Mouse (Mus musculus) stomach, embryonic 15.5 days (tissue): ENCODE results near the gene Znhit2. TPM values are rescaled to one million over a fixed set of nuclear protein-coding genes. Genes with fewer than 3 reads are reported as not detected.

ENCODE experiments used
- ATAC-seq: fragments of 200-750 bp; cut with Nextera tagmentation; 2 replicates; pipeline ENCODE4 v1.8.0; 2017; ENCODE audit warnings: low read depth, moderate number of reproducible peaks, moderate TSS enrichment; ENCODE audit not compliant: insufficient read depth, low FRiP score
- H3K27ac ChIP-seq: fragments of 300-500 bp; sonication (generic); 2 replicates; pipeline ENCODE4 v1.5.1; 2015; ENCODE audit warnings: mild to moderate bottlenecking, inconsistent platforms
- H3K27me3 ChIP-seq: fragments of 300-500 bp; sonication (generic); replicated peaks from 2 replicates; pipeline ENCODE4 v1.6.1; 2015; ENCODE audit warnings: inconsistent platforms
- H3K36me3 ChIP-seq: fragments of 300-500 bp; sonication (generic); 2 replicates; pipeline ENCODE4 v1.6.1; 2015; ENCODE audit warnings: inconsistent platforms
- H3K4me1 ChIP-seq: fragments of 300-500 bp; sonication (generic); 2 replicates; pipeline ENCODE4 v1.6.1; 2015; ENCODE audit warnings: inconsistent platforms
- H3K4me2 ChIP-seq: fragments of 300-500 bp; sonication (generic); 2 replicates; pipeline ENCODE4 v1.6.1; 2015; ENCODE audit warnings: mild to moderate bottlenecking, inconsistent platforms
- H3K4me3 ChIP-seq: fragments of 300-500 bp; sonication (generic); replicated peaks from 2 replicates; pipeline ENCODE4 v1.5.1; 2015; ENCODE audit warnings: inconsistent platforms
- H3K9ac ChIP-seq: fragments of 300-500 bp; sonication (generic); 2 replicates; pipeline ENCODE4 v1.6.1; 2015; ENCODE audit warnings: inconsistent platforms
- H3K9me3 ChIP-seq: fragments of 300-500 bp; sonication (generic); 2 replicates; pipeline ENCODE4 v1.6.1; 2016; ENCODE audit warnings: inconsistent platforms
- WGBS: fragments of 180-500 bp; shearing (Covaris S2); methylation state at CpG from one replicate; pipeline ENCODE4 v1.1.7; 2015; 5-methylcytosine and 5-hydroxymethylcytosine counted together
- microRNA-seq: library from miRNA; unstranded; fragments of <30 nt; microRNA quantifications from one replicate; pipeline ENCODE4, GENCODE M21; 2016
- polyA plus RNA-seq: library from polyadenylated mRNA; unstranded; fragments of >200 nt; fragmentation: Nextera tagmentation; extraction: Ambion mirVana; gene quantifications from 2 replicates; pipeline ENCODE4 v1.2.1, GENCODE M21; 2015

Znhit2 gene
- polyA plus RNA-seq, 1 experiment from 2014 or later, result 36.6 TPM

GRCm38 (mm10) chr19:6084478-6085248 is 23.7 kb downstream of the Znhit2 start, which contains the start of the genes Zfpl1 and Cdca5:
TSS of gene Zfpl1 (minus strand) at chr19:6084956.
TSS of gene Cdca5 (plus strand) at chr19:6084983.
- Histone ChIP-seq H3K4me3 (peak within 1 kb of the TSS; percentile 72), H3K36me3 (peaks cover 20% of the 10 kb centered on the region), H3K27me3 (no peaks in the 10 kb centered on the region), H3K4me2 (peak within 1 kb of the TSS; percentile 82), H3K9me3 (no peaks in the 10 kb centered on the region), H3K9ac (peak within 1 kb of the TSS; percentile 60), H3K4me1 (peaks cover 16% of the 10 kb centered on the region), H3K27ac (peak within 1 kb of the TSS; percentile 77)
- ATAC-seq, result peak; percentile 88
- WGBS, result under 1% methylated on average over 58 of the region's 58 CpGs

- peak overlapping the region; percentile 40; the same call in 1 of the 2 replicates for H3K9ac ChIP-seq
- peaks cover 17% of the 10 kb centered on the region for H3K36me3 ChIP-seq
- H3K27ac ChIP-seq, result peak overlapping the region; percentile 77
- peak; percentile 69 for ATAC-seq
- peak overlapping the region; percentile 72 for H3K4me3 ChIP-seq
- no peaks in the 10 kb centered on the region for H3K9me3 ChIP-seq
- peaks cover 16% of the 10 kb centered on the region for H3K4me1 ChIP-seq
- peak overlapping the region; percentile 78 for H3K4me2 ChIP-seq
- no peaks in the 10 kb centered on the region for H3K27me3 ChIP-seq
- 0% methylated on average over 17 of the region's 17 CpGs for WGBS
These were observed 24.5 kb downstream of the Znhit2 start for GRCm38 (mm10) chr19:6085417-6085879.

- Histone ChIP-seq H3K4me1 (peaks cover 10% of the 10 kb centered on the region), H3K9ac (no peak overlapping the region), H3K4me3 (no peak overlapping the region), H3K9me3 (no peaks in the 10 kb centered on the region), H3K4me2 (no peak overlapping the region), H3K36me3 (peaks cover 17% of the 10 kb centered on the region; the same call in 1 of the 2 replicates), H3K27ac (no peak overlapping the region), H3K27me3 (no peaks in the 10 kb centered on the region)
- ATAC-seq, result no peak
- 91% methylated on average over 13 of the region's 13 CpGs for WGBS
These were observed 27.8 kb downstream of the Znhit2 start for GRCm38 (mm10) chr19:6088841-6089240.

GRCm38 (mm10) chr19:6094119-6094518 is 33.1 kb downstream of the Znhit2 start, which contains the start of gene AC131692.1:
TSS of gene AC131692.1 (plus strand) at chr19:6094419.
- H3K9ac ChIP-seq, result no peak within 1 kb of the TSS
- no peaks in the 10 kb centered on the region for H3K4me1 ChIP-seq
- no peak within 1 kb of the TSS for H3K4me2 ChIP-seq
- ATAC-seq, result no peak
- no peak within 1 kb of the TSS for H3K4me3 ChIP-seq
- peaks cover 25% of the 10 kb centered on the region; the same call in 1 of the 2 replicates for H3K36me3 ChIP-seq
- no peak within 1 kb of the TSS for H3K27ac ChIP-seq
- 87% methylated on average over 7 of the region's 7 CpGs for WGBS
- no peaks in the 10 kb centered on the region for H3K9me3 ChIP-seq
- no peaks in the 10 kb centered on the region for H3K27me3 ChIP-seq

GRCm38 (mm10) chr19:6097847-6098246 is 36.9 kb downstream of the Znhit2 start:
- H3K4me1 ChIP-seq, result no peaks in the 10 kb centered on the region
- 88% methylated on average over 3 of the region's 3 CpGs for WGBS
- H3K4me2 ChIP-seq, result no peak overlapping the region
- no peak for ATAC-seq
- H3K36me3 ChIP-seq, result 0 out of 2 replicates have a peak, but pooled peaks cover 8% of the 10 kb centered on the region
- no peak overlapping the region for H3K9ac ChIP-seq
- H3K4me3 ChIP-seq, result no peak overlapping the region
- no peaks in the 10 kb centered on the region for H3K27me3 ChIP-seq
- no peaks in the 10 kb centered on the region for H3K9me3 ChIP-seq
- H3K27ac ChIP-seq, result no peak overlapping the region

- no peak for ATAC-seq
- WGBS, result 64% methylated on average over 6 of the region's 6 CpGs
- Histone ChIP-seq H3K4me3 (no peak overlapping the region), H3K4me2 (no peak overlapping the region), H3K27me3 (no peaks in the 10 kb centered on the region), H3K4me1 (no peaks in the 10 kb centered on the region), H3K36me3 (no peaks in the 10 kb centered on the region), H3K27ac (no peak overlapping the region), H3K9ac (no peak overlapping the region), H3K9me3 (no peaks in the 10 kb centered on the region)
These were observed 40.2 kb downstream of the Znhit2 start for GRCm38 (mm10) chr19:6101186-6101585.

GRCm38 (mm10) chr19:6102169-6102853 is 41.3 kb downstream of the Znhit2 start:
- H3K4me3 ChIP-seq, result no peak overlapping the region
- 71% methylated on average over 6 of the region's 6 CpGs for WGBS
- peak; percentile 63; the same call in 1 of the 2 replicates for ATAC-seq

GRCm38 (mm10) chr19:6104476-6104875 is 43.5 kb downstream of the Znhit2 start:
- 65% methylated on average over 4 of the region's 4 CpGs for whole genome bisulfite sequencing
- no peak for ATAC-seq
- Histone ChIP-seq H3K36me3 (no peaks in the 10 kb centered on the region), H3K4me3 (no peak overlapping the region), H3K27me3 (no peaks in the 10 kb centered on the region), H3K9ac (no peak overlapping the region), H3K4me1 (no peaks in the 10 kb centered on the region), H3K9me3 (no peaks in the 10 kb centered on the region), H3K4me2 (no peak overlapping the region), H3K27ac (no peak overlapping the region)

More at GRCm38 (mm10) chr19:6102169-6102853, 41.3 kb downstream of the Znhit2 start:
- Histone ChIP-seq H3K9ac (no peak overlapping the region), H3K36me3 (no peaks in the 10 kb centered on the region), H3K4me1 (no peaks in the 10 kb centered on the region), H3K4me2 (no peak overlapping the region), H3K27me3 (no peaks in the 10 kb centered on the region), H3K27ac (no peak overlapping the region), H3K9me3 (no peaks in the 10 kb centered on the region)

GRCm38 (mm10) chr19:6105586-6105985 is 44.6 kb downstream of the Znhit2 start, which contains the start of gene Naaladl1:
TSS of gene Naaladl1 (plus strand) at chr19:6105782.
- Histone ChIP-seq H3K4me1 (no peaks in the 10 kb centered on the region), H3K4me3 (no peak within 1 kb of the TSS), H3K4me2 (no peak within 1 kb of the TSS), H3K27me3 (no peaks in the 10 kb centered on the region), H3K36me3 (no peaks in the 10 kb centered on the region), H3K9me3 (no peaks in the 10 kb centered on the region), H3K27ac (no peak within 1 kb of the TSS), H3K9ac (no peak within 1 kb of the TSS)
- WGBS, result 84% methylated on average over 7 of the region's 7 CpGs
- ATAC-seq, result no peak

Small RNA genes lying within 50 kb of the gene (microRNA-seq; reads per million reads assigned to microRNA genes)
- gene Mir6988, result 1.7 reads per million

Other genes with a start within 250 kb of the Znhit2 start
- 25.3 and 27.7 TPM in 2 replicates for gene Frmd8, start 185.9 kb upstream of the Znhit2 start, polyA plus RNA-seq
- 5.5 TPM in 2 replicates for gene Slc25a45, start 183.4 kb upstream of the Znhit2 start, polyA plus RNA-seq
- 2.3 and 2.4 TPM in 2 replicates for gene Tigd3, start 167.0 kb upstream of the Znhit2 start, polyA plus RNA-seq
- 98.7 and 118 TPM in 2 replicates for gene Dpf2, start 148.2 kb upstream of the Znhit2 start, polyA plus RNA-seq
- gene Cdc42ep2, start 136.4 kb upstream of the Znhit2 start, polyA plus RNA-seq, result 9.6 and 11.0 TPM in 2 replicates
- gene Pola2, start 97.0 kb upstream of the Znhit2 start, polyA plus RNA-seq, result 60.9 and 64.2 TPM in 2 replicates
- gene Slc22a20, start 75.0 kb upstream of the Znhit2 start, polyA plus RNA-seq, result not detected in 2 replicates
- 15.2 and 16.4 TPM in 2 replicates for gene Capn1, start 45.3 kb upstream of the Znhit2 start, polyA plus RNA-seq
- 26.7 and 31.7 TPM in 2 replicates for gene Syvn1, start 14.6 kb upstream of the Znhit2 start, polyA plus RNA-seq
- gene Mrpl49, start 3.4 kb upstream of the Znhit2 start, polyA plus RNA-seq, result 68.0 and 70.4 TPM in 2 replicates
- 625 and 772 TPM in 2 replicates for gene Fau, start 3.3 kb upstream of the Znhit2 start, polyA plus RNA-seq
- gene Tm7sf2, start 7.2 kb downstream of the Znhit2 start, polyA plus RNA-seq, result 27.7 and 30.0 TPM in 2 replicates
- gene Vps51, start 16.0 kb downstream of the Znhit2 start, polyA plus RNA-seq, result 69.1 and 70.0 TPM in 2 replicates
- gene Tmem262, start 18.8 kb downstream of the Znhit2 start, polyA plus RNA-seq, result not detected in 2 replicates
- 2.0 and 2.3 TPM in 2 replicates for gene Gm28374, start 21.1 kb downstream of the Znhit2 start, polyA plus RNA-seq
- 61.5 and 69.8 TPM in 2 replicates for gene Zfpl1, start 23.8 kb downstream of the Znhit2 start, polyA plus RNA-seq
- gene Cdca5, start 23.8 kb downstream of the Znhit2 start, polyA plus RNA-seq, result 29.9 and 32.7 TPM in 2 replicates
- gene AC131692.1, start 33.2 kb downstream of the Znhit2 start, polyA plus RNA-seq, result 0.28 TPM in 1 of 2 replicates, not detected in the other
- gene Naaladl1, start 44.6 kb downstream of the Znhit2 start, polyA plus RNA-seq, result 3.0 and 5.9 TPM in 2 replicates
- gene Sac3d1, start 57.5 kb downstream of the Znhit2 start, polyA plus RNA-seq, result 40.7 and 46.1 TPM in 2 replicates
- gene Snx15, start 67.1 kb downstream of the Znhit2 start, polyA plus RNA-seq, result 29.2 and 29.9 TPM in 2 replicates
- gene Batf2, start 79.8 kb downstream of the Znhit2 start, polyA plus RNA-seq, result 0.34 and 0.55 TPM in 2 replicates
- 101 and 102 TPM in 2 replicates for gene Arl2, start 80.4 kb downstream of the Znhit2 start, polyA plus RNA-seq
- gene Majin, start 123.2 kb downstream of the Znhit2 start, polyA plus RNA-seq, result not detected in 2 replicates
- 0.62 TPM in 2 replicates for gene Gpha2, start 165.2 kb downstream of the Znhit2 start, polyA plus RNA-seq
- gene Ppp2r5b, start 174.7 kb downstream of the Znhit2 start, polyA plus RNA-seq, result 20.5 and 23.7 TPM in 2 replicates
- 7.6 and 10.6 TPM in 2 replicates for gene Atg2a, start 180.5 kb downstream of the Znhit2 start, polyA plus RNA-seq
- 67.3 and 73.4 TPM in 2 replicates for gene Ehd1, start 215.5 kb downstream of the Znhit2 start, polyA plus RNA-seq
- gene Cdc42bpg, start 245.3 kb downstream of the Znhit2 start, polyA plus RNA-seq, result 1.3 and 1.5 TPM in 2 replicates